Mouse (Mus musculus) frontal cortex, postnatal 25 days (tissue): ENCODE measurements at regions not wholly inside any gene's neighbourhood (a gene's known extent, or its start where the extent isn't known, plus 50 kb on each side); places are given as distances from the start of the nearest gene placed in this dataset.

ENCODE experiments used
- DNase-seq, 2 experiments: peaks; one replicate each; pipeline ENCODE4 v3.0.0; 2022; ENCODE audit warnings: low spot score in 2 of 2

DNA sequence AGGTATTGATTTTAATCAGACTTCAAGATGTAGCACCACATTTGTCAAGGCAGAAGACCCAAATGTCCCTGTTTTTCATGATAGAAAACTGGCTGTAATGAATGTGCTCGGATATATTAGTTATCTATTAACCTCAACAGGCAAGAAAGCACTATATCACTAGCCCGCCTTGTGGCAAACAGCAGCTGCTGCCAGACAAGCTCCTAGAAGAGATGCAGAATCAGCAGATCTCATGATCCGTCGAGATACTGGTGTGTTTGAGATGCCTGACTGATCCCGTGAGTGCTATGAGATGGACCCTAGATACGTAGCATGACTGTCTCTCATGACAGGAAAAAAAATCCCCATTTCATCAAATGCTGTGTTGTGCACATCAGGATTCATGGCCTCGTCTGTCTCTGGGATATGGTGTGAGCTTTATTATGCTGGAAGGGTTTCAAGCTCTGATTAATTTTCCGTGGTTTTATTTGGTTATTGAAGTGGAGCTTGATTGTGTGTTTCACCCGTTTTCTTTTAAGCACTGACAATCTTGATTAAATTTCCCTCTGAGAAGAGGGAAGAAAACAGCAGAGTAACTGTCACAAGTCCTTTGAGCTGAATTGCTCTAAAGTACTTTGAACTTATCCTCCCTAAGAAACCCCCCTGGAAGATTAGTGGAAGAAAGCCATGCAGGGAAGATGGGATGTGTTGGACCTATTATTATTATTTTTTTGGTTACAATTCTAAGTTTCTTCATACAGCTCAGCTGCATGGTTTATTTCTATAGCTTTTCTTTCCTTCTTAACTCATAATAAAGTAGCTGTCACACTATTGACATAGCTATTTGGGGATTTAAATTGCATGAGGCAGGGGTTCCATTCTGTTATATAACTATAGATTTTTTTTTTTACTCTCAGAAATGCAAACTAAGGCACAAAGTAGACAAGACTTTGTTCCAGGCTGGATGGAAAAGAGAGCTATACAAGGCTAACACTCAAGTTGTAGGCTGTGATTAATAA, 287.4 kb upstream of the Frg1 start:
- DNase-seq, result no peak
